Mouse (Mus musculus): Measurements from ENCODE around the gene Srsf9.

Srsf9 gene

DNA sequence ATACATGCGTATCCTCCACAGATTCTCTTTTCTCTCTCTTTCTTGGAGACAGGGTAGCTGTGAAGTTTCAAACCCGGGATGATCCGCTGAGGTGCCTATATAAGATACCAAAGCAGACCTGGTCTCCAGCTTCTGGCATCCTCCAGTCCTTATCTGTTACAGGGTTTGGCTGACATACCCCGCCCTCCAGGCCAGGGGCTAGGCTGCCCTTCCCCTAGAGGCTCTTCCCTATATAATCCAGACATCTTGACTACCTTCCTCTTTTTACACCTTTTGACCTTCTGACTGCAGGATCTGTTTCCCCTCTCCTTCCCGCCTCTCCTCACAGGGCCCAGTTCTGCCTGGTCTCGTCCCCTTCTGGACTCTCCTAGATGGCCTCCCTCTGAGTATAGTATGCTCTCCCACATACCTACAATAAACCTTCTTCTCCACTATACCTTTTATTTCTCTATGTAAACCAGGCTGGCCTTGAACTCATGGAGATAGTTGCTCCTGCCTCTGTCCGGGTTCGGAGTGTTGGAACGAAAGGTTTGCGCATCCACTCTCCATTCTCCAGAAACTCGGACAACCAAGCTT, 633 bp upstream of the Srsf9 start:
- DNase-seq (ENCODE audit: low read depth, low spot score), result no peak

DNA sequence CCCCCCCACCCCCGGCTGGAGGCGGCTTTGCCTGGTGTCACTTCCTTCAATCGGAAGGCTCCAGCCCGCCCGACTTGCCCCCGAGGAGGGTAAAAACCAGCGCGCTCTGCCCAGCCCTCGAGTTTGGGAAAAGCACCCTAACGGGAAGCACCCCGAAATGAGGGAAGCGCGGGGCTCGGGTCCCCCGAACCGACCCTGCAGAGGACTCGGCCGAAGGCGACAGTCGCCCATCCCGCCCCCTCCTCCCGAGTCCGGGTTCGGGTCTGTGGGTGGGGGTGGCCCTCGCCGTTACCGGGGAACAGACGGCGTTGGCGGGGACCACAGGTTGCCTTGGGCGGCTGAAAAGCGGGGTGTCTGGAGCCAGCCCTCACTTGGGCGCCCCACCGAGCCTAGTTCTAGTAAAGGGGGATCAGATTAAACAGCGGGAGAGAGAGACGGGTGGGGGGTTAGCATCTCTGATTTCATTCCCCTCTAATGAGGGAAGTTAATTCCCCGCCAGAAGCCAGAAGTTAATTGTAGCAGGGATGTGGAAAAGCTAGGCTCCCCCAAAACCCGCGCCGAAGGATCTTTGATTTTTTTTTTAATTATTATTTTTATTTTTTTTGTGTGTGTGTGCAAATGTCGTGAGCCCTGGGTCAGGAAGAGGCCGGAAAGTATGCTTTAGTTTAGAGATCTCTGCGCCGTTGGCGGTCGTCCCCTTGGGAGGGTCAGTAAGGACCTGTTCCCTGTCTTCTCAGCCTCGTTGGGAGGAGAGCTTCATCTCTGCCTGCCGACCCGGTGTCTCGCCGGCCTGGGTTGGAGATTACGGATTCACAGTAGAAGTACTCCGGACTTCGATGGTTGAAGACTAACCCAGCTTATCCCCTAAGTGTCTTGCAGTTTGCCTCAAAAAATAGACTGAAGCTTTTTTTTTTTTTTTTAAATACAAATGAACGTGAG, 902 bp downstream of the Srsf9 start:
- DNase-seq (ENCODE audit: low read depth, low spot score), result peak; percentile 57

DNA sequence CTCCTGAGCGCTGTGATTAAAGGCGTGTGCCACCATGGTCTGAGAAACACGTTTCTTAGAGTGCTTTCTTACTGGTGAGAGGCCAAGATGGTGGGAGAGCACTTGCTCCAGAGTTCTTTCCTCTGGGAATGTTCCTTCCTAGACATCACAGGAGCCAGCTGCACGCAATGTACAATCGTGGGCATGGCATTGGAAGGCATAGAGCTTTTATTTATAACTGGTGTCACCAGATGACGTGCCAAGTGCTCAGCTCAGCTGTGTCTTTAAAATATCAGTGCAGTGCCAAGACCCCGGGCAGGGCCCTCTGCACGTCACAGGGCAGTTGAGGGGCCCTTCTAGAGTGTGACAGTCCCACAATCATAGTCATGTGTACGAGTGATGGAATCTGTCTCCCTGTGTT, 4.0 kb downstream of the Srsf9 start:
- DNase-seq (ENCODE audit: low read depth, low spot score), result no peak

DNA sequence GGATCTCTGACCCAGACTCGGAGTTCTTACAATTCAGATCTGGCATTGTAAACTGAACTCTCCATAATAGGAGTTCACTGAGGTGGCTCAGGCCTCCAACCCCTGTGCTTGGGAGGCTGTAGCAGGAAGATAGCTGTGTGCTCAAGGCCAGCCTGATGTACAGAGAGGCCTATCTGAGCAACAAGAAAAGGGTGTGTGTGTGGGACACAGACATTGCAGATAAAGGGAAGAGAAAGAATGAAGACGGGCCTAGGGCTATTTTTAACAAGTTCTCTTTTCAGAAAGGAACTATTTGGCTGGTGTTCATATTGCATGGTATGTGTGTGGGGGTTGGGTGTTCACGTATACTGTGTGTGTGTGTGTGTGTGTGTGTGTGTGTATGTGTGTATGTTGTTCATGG, 6.6 kb downstream of the Srsf9 start:
- DNase-seq (ENCODE audit: low read depth, low spot score), result peak; percentile 53

DNA sequence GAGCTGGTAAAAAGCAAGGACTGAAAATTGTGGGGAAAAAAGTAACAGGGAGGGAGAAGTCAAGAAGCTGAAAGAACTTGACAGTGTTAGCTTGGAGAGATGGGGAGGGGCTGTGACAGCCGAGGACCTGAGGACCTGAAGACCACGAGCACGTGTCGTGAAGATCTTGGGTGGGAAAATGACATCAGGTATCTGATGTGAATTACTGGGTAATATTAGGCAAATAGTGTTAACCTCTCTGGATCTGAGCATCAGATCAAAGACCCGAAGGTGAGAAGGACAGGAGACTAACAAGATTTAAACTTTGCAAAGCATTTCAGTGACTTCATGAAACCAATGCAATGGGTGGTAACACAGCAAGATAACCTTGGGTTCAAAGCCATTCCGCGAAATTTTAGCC, 13.0 kb downstream of the Srsf9 start:
- DNase-seq (ENCODE audit: low read depth, low spot score), result no peak

DNA sequence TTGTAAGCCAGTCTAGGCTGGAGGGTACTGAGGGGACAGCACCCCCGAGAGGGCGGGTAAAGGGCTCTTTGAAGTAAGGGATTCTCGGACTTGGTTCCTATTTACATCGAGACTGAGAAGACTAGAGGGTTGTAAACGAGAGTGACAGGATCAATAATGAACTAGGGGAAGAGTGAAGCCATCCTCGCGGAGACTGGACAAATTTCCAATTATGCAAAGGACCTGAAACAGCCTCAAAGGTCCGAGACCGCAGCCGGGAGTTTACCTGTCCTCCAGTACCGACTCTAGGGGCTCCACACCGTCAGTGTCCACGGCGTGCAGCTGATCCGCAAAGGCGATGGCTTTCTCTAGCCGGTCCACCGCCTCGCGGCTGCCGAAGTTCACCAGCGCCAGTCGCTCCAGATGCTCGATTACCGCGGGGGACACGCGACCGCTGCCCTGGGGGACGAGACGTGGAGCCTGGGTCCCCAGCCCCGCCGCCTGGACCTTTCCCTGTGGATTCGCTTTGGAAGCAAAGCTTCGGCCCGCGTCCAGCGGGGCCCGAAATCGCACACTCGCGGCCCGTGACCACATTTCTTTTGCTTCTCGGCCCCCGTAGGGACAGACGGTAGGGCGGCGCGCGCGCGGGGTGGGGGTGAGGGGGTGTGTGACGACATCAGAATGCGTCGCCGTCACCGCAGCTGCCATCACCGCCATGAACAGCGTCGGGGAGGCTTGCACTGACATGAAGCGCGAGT, 13.8 kb downstream of the Srsf9 start, which contains the start of the genes Gatc and Triap1:
Gatc (minus strand) TSS at position 602 of the 737 bp plus-strand sequence.
Triap1 (plus strand) TSS at position 649 of the 737 bp plus-strand sequence.
- peak; percentile 94 for DNase-seq (ENCODE audit: low read depth, low spot score)

DNA sequence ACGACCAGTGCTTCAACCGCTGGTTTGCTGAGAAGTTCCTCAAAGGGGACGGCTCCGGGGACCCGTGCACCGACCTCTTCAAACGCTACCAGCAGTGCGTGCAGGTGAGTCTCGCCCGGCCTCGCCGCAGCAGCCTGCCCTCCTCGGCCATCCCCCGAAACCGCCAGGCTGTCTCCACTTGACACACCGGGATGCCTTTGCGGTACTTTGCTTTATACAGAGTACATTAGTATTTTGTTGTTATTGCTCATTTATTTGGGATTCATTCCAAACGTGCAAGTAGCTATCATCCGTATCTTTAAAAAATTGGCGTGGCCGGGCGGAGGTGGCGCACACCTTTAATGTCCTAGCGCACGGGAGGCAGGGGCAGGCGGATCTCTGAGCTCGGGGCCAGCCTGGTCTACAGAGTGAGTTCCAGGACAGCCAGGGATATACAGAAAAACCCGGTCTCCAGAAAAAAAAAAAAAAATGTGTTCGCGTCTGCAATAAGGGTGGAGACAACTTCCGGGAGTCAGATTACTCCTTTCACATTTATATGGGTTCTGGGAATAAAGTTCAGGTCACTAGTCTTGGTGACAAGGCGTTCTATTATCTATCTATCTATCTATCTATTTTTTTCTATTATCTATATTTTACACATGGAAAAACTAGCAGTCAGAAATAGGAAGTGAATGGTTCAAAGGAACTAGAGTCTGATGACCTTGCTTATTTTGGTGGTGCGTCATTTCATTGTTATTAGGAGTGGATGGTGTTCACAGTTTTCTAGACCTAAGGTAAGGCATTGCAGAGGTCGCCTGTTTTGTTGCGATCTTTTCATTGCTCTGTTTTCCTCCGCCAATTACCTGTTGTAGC, 14.6 kb downstream of the Srsf9 start:
- DNase-seq (ENCODE audit: low read depth, low spot score), result no peak

DNA sequence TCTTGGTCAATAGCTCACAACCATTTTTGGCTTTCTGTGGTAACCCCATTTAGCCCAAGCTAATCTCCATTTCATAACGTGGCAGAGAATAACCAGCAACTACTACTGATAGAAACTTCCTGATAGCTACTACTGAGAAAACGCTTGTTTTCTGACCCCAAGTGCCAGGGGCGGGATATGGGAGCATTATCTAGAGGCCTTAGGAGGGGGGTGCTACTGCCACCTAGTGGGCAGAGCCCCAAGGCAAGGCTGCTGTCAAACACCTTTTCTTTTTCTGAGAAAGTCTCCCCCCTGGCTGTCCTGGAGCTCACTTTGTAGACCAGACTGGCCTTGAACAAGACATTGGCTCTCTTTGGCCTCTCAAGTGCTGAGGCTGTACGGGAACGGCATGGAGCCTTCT, 20.6 kb downstream of the Srsf9 start:
- peak; percentile 90 for DNase-seq (ENCODE audit: low read depth, low spot score)

DNA sequence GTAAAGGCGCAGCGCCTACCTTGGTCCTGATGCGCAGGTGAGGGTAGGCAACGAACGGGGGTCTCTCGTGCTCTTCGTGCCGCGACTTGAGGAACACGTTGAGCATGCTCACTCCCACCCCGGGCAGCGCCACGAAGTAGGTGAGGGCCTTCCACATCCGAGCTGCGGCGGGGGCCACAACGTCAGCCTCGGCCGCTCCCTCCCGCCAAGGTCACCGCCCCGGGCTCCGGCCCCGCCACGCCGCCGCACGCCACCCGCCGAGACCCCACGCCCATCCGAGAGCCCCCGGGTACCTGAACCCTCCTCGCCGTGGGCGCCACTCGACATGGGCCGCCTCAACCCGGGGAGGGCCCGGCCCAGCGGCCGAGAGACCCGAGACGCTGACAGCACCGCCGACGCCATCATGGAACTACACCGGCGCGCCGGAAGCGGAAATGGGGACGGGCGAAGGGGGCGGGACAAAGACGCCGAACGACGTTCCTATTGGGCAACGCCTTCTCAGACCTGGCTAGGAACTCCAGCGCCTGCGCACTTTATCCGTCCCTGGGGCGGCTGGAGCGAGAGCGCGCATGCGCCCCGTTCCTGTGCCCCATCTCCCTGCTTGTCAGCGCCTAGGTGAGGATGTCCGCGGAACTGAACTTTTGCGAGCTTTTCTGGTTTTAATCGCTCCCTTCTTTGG, 21.7 kb downstream of the Srsf9 start, which contains the start of gene Cox6a1:
Cox6a1 (minus strand) TSS at position 436 of the 679 bp plus-strand sequence.
- DNase-seq (ENCODE audit: low read depth, low spot score), result peak; percentile 99

DNA sequence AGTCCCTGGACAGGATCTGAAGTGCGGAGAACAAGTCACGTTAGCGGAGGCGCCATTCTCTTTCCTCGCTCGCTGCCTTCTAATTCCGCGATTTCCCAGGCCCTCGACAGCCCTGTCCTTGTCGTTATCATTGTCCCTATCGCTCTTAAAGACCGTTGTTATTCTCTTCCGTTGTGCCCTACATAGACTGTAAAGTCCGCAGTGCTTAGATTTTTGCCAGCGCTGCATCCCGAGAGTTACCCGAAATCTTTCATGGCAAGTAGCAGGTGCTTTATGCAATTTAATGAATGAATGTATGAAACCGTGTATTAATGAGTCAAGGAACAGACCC, 22.2 kb downstream of the Srsf9 start:
- no peak for DNase-seq (ENCODE audit: low read depth, low spot score)

DNA sequence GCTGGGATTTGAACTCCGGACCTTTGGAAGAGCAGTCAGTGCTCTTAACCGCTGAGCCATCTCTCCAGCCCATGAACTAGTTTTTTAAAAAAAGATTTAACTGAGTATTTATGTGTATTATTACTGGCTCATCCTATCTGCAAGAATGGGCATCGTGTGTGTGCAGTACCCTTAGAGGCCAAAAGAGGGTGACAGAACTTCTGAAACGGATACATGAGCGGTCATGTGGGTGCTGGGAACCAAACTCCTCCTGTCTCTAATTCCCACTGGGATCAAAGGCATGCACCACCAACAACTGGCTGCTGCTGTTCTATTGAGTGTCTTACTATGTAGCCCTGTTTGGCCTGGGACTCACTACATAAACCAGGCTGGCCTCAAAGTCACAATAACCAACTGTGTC, 24.4 kb downstream of the Srsf9 start:
- no peak for DNase-seq (ENCODE audit: low read depth, low spot score)

DNA sequence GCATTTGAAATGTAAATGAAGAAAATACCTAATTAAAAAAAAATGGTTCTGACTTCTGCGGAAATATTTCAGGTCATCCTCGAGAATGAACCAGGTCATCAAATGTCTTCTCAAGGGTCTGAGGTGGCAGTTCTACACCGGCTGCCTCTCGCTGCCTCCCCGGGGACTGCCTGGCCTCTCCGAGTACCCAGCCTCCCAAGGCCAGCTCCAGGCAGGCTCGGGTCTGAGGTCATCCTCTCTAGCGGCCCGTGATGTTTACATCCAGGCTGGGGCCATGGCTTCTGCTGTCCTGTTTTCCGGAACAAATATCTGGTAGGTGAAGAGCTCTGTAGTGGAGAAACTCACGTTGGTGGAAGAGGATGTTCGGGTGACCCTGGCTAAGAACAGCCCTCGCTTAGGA, 28.1 kb downstream of the Srsf9 start:
- DNase-seq (ENCODE audit: low read depth, low spot score), result no peak

DNA sequence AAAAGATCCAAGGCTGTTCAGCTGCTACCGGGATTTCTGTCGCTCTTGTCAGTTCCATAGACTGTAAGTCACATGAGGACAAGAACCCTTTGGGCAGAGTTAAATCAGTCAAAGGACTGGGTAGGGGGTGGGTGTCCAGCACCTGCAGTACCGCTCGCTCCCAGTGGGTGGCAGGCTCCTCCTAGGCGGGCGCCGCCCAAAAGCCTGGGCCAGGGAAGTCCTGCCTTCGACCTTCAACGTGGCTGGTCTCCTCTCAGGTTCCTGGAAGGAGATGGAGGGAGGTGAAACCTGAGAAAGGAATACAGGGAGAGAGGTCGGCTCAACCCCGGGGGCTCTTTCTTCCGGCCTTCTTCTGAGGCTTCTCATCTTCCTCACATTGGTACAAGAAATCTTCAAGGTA, 31.9 kb downstream of the Srsf9 start:
- peak; percentile 90 for DNase-seq (ENCODE audit: low read depth, low spot score)

DNA sequence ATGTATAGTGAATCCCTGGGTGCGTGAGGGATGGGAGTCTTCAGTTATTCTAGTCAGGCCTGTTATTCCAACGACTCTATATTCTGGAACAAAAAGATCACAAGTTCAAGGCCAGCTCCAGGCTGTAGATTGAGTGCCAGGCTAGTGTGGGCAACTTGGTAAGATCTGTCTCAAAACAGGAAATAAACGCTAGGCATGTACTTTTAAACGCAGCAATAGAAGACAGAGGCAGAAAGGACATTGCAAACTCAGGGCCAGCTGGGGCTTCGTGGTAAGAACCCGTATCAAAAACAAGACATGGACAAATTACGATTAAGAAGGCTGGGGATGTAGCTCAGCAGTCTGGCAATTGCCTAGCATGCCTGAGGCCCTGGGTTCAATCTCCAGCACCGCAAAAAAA, 32.5 kb downstream of the Srsf9 start:
- DNase-seq (ENCODE audit: low read depth, low spot score), result peak; percentile 77

DNA sequence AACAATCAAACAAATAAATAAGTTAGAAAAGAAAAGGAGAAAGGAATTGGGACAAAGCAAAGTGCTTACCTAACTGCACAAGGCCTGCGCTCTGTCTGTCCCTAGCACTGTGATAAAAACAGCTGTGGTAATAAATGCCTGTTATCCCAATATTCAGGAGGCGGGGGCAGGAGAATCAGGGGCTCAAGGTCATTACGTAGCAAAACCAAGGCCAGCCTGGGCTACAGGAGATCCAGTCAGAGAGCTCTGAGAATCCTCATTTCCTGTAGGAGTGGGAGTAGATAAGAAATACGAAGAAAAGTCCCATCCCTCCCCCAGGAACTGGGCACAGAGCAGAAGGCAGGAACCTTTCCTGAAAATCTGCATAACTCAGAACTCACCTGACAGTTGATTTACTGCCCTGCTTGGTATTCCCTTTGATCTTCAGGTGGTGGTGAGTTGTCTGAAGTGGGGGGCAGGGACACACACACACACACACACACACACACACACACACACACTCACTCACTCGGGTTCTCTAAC, 32.9 kb downstream of the Srsf9 start:
- DNase-seq (ENCODE audit: low read depth, low spot score), result no peak

DNA sequence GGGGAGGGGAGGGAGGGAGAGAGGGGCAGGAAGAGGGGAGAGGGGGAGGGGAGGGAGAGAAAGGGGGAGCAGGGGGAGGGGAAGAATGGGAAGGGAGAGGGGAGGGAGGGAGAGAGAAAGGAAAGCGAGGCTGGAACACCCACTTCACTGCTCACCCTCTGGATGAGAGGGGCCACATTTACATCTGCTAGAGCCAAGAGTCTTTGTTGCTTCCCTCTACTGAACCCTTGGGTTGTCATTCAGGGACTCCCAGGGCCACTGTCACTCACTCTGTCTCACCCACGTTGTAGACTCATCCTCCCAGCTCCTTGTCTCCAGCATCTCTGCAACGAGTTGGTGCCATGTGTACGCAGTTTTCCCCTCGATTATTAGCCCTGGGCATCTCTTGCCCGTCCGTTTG, 35.2 kb downstream of the Srsf9 start:
- no peak for DNase-seq (ENCODE audit: low read depth, low spot score)

DNA sequence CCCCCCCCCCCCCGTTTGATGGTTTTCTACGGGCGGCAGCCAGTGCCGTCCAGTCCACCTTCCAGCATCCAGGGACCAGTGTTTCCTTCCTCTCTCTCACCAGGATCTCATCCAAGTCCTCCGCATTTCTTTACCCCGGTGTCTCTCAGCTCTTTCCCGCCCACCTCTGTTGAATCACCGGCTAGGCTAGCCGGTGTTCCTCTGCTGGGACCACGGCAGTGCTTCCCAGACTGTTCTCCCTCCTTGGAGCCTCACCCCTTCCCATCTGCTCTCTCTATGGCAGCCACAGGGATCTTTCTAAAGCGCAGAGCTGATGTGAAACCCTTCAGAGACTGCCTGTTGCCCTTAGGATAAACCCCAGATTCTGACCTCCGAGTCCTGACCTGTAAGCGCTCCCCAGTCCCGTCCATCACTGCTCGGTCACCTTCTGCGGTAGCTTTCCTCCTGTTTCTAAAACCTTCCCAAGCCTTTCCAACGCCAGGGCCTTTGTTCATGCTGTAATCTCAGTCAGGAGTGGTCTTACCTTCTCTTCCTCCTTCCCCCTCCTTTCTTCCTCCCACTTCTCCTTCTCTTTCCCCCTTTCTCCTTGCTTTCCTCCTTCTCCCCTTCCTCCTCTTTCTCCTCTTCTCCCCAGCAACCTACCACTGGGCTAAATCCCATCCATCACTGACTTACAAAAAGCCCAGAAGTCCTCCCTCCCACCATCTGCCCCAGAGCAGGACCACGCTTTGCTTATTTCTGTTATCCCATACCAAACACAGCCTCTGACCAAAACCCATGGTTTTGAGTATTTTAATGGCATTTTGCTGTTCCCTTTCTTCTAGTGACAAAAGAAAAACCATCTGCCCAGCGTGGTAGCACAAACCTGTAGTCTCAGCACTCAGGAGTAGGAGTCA, 36.1 kb downstream of the Srsf9 start:
- DNase-seq (ENCODE audit: low read depth, low spot score), result no peak

DNA sequence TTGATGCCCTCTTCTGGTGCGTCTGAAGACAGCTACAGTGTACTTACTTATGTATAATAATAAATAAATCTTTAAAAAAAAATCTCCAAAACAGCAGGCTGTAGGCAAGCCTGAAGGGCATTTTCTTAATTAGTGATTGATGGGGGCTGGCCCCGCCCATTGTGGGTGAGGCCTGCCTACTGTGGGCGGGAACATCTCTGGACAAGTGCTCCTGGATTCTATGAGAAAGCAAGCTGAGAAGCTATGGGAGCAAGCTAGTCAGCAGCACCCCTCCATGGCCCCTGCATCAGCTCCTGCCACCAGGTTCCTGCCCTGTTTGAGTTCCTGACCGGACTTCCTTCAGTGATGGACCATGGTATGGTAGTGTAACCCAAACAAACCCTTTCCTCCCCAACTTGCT, 37.8 kb downstream of the Srsf9 start:
- DNase-seq (ENCODE audit: low read depth, low spot score), result no peak

DNA sequence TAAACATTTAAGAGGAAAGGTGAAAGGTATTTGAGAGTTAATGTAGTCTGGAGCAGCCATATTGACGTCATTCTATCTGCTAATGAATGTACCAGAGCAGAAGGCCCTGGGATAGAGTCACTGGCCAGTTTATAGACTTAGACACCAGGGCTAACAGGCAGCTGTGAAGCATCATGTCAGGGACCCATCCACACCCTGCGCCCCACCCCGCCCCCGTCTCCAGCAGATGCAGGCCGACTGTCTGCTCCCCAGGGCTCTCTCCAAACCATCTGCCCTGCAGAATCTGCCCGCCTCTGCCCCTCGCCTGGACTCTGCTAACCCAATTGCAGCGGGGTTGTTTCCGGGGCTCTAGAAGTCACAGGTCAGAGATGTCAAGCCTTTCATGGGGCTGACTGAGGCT, 44.8 kb downstream of the Srsf9 start:
- no peak for DNase-seq (ENCODE audit: low read depth, low spot score)
